Mouse (Mus musculus) neural tube, embryonic 12.5 days (tissue): ENCODE measurements at regions not wholly inside any gene's neighbourhood (a gene's known extent, or its start where the extent isn't known, plus 50 kb on each side); places are given as distances from the start of the nearest gene placed in this dataset.

Experiments
- ATAC-seq: fragments of 200-750 bp; cut with Nextera tagmentation; 2 replicates; pipeline ENCODE4 v1.8.0; 2017; ENCODE audit warnings: low read depth, mild to moderate bottlenecking, moderate TSS enrichment, moderate library complexity; ENCODE audit not compliant: low FRiP score
- H3K27ac ChIP-seq: fragments of 300-500 bp; sonication (generic); 2 replicates; pipeline ENCODE4 v1.5.1; 2016
- H3K27me3 ChIP-seq: fragments of 300-500 bp; sonication (generic); replicated peaks from 2 replicates; pipeline ENCODE4 v1.6.1; 2016; ENCODE audit warnings: mild to moderate bottlenecking
- H3K36me3 ChIP-seq: fragments of 300-500 bp; sonication (generic); 2 replicates; pipeline ENCODE4 v1.6.1; 2016; ENCODE audit warnings: mild to moderate bottlenecking
- H3K4me1 ChIP-seq: fragments of 300-500 bp; sonication (generic); 2 replicates; pipeline ENCODE4 v1.6.1; 2016
- H3K4me2 ChIP-seq: fragments of 300-500 bp; sonication (generic); replicated peaks from 2 replicates; pipeline ENCODE4 v1.6.1; 2016; ENCODE audit warnings: mild to moderate bottlenecking
- H3K4me3 ChIP-seq: fragments of 300-500 bp; sonication (generic); 2 replicates; pipeline ENCODE4 v1.5.1; 2016
- H3K9ac ChIP-seq: fragments of 300-500 bp; sonication (generic); 2 replicates; pipeline ENCODE4 v1.6.1; 2016; ENCODE audit warnings: mild to moderate bottlenecking
- H3K9me3 ChIP-seq: fragments of 300-500 bp; sonication (generic); 2 replicates; pipeline ENCODE4 v1.6.1; 2016; ENCODE audit warnings: mild to moderate bottlenecking
- WGBS: fragments of 180-500 bp; shearing (Covaris S2); methylation state at CpG from one replicate; pipeline ENCODE4 v1.1.7; 2016; 5-methylcytosine and 5-hydroxymethylcytosine counted together

DNA sequence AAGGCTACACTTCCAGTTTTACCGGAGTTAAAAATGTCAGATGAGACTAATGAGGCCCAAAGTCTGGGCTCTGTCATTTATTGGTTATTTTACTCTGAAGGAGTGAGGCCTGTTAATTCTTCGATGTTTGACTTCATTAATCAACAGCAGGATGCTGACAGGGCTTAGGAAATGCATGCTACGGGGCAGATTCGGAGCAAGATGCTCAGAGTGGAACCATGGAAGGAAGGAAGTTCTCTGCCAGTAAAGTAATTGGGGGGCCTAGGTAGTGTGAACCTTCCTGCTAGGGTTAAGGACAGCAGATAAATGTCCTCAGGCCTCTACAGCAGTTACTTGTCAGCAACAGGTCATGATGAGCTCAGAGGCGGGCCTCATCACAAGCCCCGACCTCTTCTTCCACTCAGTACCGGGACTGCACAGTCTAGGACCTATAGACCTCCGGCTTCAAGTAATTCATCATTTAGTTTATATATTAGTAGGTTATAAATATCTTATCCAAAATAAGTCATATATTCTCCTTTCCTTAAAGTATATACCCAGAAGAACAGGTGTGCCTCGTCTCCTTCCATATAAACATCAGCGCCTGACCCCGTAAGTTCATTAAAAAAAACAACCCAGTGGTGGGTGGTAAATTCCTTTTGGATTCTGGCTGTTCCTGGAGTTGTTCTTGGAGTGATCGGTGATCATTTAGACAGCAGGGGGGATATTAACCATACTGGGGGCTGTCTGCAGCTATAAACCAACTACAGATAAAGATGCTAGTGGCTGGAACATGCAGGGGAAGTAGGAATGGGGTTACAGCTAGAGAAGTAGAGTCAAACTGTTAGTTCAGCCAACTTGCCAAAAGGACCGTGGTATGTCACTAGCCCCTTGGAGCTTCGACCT is 124.9 kb upstream of the Egflam start:
- 86% methylated on average over 14 of the region's 14 CpGs for WGBS
- Histone ChIP-seq H3K4me1 (no peaks in the 10 kb centered on the region), H3K27me3 (no peaks in the 10 kb centered on the region), H3K4me3 (no peak overlapping the region), H3K4me2 (no peak overlapping the region), H3K27ac (no peak overlapping the region), H3K9ac (no peak overlapping the region), H3K36me3 (no peaks in the 10 kb centered on the region), H3K9me3 (no peaks in the 10 kb centered on the region)
- no peak for ATAC-seq

DNA sequence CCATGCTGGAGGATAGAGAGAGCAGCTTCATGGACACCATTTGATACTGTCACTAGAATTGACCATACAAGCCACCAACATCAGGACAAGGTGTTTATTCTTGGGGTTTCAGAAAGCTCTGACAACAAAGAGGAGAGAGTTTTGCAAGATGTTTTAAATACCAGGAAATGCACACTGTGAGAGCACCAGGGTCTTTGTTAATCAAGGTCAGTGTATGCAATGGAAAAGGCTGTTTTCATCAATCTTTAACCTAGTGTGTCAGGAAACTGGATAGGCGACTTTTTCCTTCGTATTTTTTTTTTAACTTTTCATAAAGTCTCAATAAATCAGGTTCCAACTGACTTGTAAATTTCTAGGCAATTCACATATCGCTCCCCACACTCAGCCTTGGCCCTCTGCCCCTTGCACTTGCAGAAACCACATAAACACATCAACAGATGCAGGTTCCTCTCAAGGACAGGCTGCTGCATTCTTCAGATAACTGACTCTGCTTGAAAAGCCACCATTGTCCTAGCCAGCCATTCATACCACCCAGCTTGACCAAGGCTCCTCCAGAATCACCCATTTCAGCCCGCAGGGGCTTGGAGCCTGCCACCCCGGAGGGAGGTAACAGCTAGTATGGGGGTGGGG is 132.9 kb upstream of the Egflam start:
- ATAC-seq = no peak
- WGBS = 6% methylated on average over 5 of the region's 5 CpGs
- H3K27me3 ChIP-seq = no peaks in the 10 kb centered on the region

DNA sequence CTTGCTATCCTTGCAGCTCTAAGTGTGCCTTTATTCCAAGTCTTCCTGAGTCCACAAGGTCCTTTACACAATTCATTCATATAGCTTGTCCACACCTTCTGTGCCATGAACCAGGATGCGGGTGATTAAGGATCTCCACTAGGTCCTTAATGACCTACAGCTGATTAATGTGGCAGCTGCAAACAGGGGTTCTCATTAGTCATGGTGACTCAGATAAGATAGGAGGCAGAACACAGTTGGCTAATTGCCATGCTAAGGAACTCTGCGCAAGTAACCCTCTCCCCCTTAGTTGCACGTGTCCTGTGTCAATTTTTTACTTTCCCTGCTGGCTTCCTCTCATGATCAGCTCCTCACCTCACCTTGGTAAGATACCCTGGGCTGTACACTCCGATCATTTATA is 139.7 kb upstream of the Egflam start:
- no peaks in the 10 kb centered on the region for H3K27me3 ChIP-seq
- ATAC-seq = no peak
- H3K9me3 ChIP-seq = no peaks in the 10 kb centered on the region
- H3K9ac ChIP-seq = no peak overlapping the region
- no peak overlapping the region for H3K27ac ChIP-seq
- no peak overlapping the region for H3K4me3 ChIP-seq
- 77% methylated on average over 4 of the region's 4 CpGs for WGBS
- H3K4me1 ChIP-seq = no peaks in the 10 kb centered on the region
- H3K4me2 ChIP-seq = no peak overlapping the region
- no peaks in the 10 kb centered on the region for H3K36me3 ChIP-seq

More for the DNA sequence above, 132.9 kb upstream of the Egflam start:
- Histone ChIP-seq H3K27ac (no peak overlapping the region), H3K4me1 (no peaks in the 10 kb centered on the region; the same call in 1 of the 2 replicates), H3K4me3 (no peak overlapping the region), H3K36me3 (no peaks in the 10 kb centered on the region), H3K9me3 (no peaks in the 10 kb centered on the region), H3K9ac (no peak overlapping the region), H3K4me2 (no peak overlapping the region)

DNA sequence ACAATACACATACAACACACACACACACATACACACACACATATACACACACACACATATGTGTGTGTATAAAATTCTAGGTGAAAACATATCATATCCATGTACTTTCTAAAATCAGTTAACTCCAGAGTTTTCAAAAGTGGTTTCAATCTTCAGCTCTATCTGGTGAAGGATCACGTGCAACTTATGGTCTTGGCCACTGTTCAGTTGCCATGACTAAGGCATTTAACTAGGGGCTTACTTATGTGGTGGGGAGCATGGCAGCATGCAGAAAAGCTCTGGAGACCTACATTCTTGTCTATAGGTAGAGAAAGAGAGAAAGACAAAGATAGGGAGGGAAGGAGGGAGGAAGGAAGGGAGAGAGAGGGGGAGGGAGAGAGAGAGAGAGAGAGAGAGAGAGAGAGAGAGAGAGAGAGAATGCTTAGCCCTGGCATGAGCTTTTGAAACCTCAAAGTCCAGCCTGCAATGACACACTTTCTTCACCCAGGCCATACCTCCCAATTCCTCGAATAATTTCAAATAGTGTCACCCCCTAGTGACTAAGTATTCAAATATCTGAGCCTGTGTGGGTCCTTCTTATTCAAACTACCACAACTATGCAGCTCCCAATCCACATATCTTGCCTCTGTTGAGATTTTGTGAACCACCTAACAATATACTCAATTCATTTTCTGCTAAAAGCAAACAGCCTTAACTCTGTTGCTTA is 155.1 kb upstream of the Egflam start:
- Histone ChIP-seq H3K27me3 (no peaks in the 10 kb centered on the region), H3K4me1 (no peaks in the 10 kb centered on the region), H3K4me3 (no peak overlapping the region), H3K9me3 (no peaks in the 10 kb centered on the region), H3K36me3 (no peaks in the 10 kb centered on the region), H3K4me2 (no peak overlapping the region), H3K27ac (no peak overlapping the region), H3K9ac (no peak overlapping the region)
- 65% methylated on average over 2 of the region's 2 CpGs for WGBS
- no peak for ATAC-seq

DNA sequence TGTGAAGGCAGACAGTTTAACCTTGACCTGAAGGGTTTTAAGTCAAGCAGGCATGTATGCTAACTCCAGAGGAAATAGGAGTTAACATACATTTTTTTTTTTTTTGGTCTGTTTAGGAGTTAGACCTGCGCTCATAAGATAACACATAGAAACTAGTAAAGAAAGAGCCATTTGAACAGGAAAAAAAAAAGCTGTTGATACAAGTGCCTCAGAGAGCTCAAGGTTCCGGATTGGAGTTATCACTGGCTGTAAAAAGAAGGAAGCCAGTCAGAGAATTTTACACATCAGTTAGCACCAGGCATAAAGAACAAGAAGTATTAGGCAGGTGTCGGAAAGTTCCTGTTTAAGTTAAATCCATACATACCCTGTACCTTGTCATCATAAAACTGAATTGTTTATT is 156.2 kb upstream of the Egflam start:
- whole genome bisulfite sequencing = 83% methylated on average over 3 of the region's 3 CpGs
- Histone ChIP-seq H3K27me3 (no peaks in the 10 kb centered on the region), H3K9ac (no peak overlapping the region), H3K4me2 (no peak overlapping the region), H3K9me3 (no peaks in the 10 kb centered on the region), H3K36me3 (no peaks in the 10 kb centered on the region), H3K4me1 (no peaks in the 10 kb centered on the region), H3K27ac (no peak overlapping the region), H3K4me3 (no peak overlapping the region)
- ATAC-seq = no peak

DNA sequence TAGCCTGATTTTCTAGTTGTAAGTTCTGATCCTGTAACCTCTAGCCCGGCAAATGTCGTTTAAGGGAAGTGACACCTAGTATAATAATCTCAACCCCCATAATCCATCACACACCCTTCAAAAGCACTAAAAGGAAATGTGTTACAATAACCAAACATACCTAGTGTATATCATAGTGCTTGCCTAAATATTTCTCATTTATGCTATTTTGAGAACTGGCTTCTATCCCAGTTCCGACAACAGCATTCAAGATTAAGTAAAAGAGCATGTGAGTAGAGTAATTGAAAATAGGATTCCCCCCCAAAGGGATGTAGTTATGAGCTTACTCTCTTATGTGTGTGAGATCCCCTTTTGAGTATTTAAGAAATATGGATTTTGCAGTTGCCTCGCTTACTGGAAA is 165.1 kb upstream of the Egflam start:
- no peak overlapping the region for H3K9ac ChIP-seq
- no peak overlapping the region for H3K27ac ChIP-seq
- H3K4me1 ChIP-seq = no peaks in the 10 kb centered on the region
- ATAC-seq = no peak
- H3K4me3 ChIP-seq = no peak overlapping the region
- no peaks in the 10 kb centered on the region for H3K27me3 ChIP-seq
- H3K36me3 ChIP-seq = no peaks in the 10 kb centered on the region
- WGBS = 92% methylated on average over 4 of the region's 4 CpGs
- no peaks in the 10 kb centered on the region for H3K9me3 ChIP-seq
- no peak overlapping the region for H3K4me2 ChIP-seq

DNA sequence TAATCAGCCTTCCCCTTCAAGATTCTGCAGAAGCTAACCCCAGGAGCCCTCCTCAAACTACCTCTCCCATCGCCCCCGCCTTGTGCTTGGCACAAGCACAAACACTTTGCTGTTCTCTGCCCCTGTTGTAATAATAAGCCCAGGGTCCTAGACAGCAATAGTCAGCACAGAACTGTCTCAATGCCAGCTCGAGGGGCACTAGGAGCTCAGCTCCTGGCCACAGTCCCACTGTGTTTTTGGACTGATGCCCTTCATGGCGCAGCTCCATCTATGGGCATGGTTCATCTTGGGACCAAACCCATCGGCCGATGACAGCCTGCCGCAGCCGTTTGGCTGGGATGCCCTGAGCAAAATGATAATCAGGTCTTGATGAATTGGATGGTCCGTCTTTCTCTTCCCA is 165.5 kb upstream of the Egflam start:
- no peaks in the 10 kb centered on the region for H3K4me1 ChIP-seq
- no peak overlapping the region for H3K9ac ChIP-seq
- 94% methylated on average over 9 of the region's 9 CpGs for WGBS
- no peak for ATAC-seq
- H3K36me3 ChIP-seq = no peaks in the 10 kb centered on the region
- H3K4me3 ChIP-seq = no peak overlapping the region
- no peaks in the 10 kb centered on the region for H3K27me3 ChIP-seq
- no peaks in the 10 kb centered on the region for H3K9me3 ChIP-seq
- H3K27ac ChIP-seq = no peak overlapping the region
- no peak overlapping the region for H3K4me2 ChIP-seq

DNA sequence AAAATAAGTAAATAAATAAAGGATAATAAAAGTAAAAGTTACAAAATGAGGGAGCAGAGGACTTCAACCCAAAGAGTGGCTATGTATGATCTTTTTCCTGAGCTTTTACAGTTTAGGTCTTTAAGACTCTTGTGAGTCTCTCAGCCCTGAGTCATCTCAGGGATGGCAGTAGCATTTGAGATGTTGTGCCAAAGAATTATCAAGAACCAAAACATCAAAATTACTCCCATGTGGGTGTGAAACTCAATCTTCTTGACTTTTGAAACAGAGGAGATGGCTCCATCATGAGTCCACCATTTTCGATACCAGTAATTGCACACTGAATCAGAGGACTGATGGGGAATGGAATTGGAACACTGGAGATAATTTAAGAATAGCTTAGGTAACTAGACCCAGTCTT is 174.0 kb upstream of the Egflam start:
- Histone ChIP-seq H3K9me3 (no peaks in the 10 kb centered on the region), H3K4me1 (no peaks in the 10 kb centered on the region), H3K9ac (no peak overlapping the region), H3K4me3 (no peak overlapping the region), H3K27ac (no peak overlapping the region), H3K27me3 (no peaks in the 10 kb centered on the region), H3K4me2 (no peak overlapping the region), H3K36me3 (no peaks in the 10 kb centered on the region)
- WGBS = 93% methylated on average over 1 of the region's 1 CpGs
- no peak for ATAC-seq

DNA sequence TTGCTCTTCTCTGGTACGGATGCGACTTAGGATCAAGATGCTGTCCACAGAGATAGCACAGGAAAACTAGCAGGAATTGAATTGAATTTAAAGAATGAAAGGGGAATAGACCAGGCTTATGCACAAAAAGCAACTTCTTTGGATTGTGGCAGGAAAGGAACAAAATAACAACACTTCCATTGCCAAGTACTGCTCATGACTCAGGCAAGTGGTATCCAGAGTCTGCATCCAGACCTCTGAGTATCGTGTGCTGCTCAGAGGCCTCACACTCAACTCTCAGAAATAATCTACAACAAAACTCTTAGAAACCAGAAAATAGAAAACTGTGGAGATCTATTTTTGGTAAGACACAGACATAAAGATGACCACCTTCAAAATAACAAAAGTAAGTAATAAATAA is 176.1 kb upstream of the Egflam start:
- no peak overlapping the region for H3K4me3 ChIP-seq
- no peaks in the 10 kb centered on the region for H3K27me3 ChIP-seq

DNA sequence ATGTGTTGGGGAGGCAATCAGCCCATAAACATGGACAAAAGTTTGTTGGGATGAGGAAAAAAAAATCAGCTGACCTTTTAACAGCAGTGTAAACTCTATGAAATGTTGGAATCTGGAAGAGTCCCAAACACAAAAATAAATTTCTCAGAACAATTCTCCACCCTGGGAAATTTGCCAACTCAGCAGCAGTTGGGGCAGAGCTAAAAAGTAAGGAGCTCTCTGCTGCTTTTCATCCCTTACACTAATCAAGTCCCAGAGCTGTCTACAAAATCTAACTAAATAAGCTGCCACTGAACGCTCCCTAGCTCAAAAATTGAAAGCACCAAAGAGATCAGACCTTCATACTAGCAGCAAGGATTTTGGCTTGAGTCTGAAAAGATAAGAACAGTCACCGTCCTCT is 176.6 kb upstream of the Egflam start:
- Histone ChIP-seq H3K4me2 (no peak overlapping the region), H3K9ac (no peak overlapping the region), H3K4me1 (no peaks in the 10 kb centered on the region), H3K9me3 (no peaks in the 10 kb centered on the region), H3K36me3 (no peaks in the 10 kb centered on the region), H3K27ac (no peak overlapping the region), H3K4me3 (no peak overlapping the region), H3K27me3 (no peaks in the 10 kb centered on the region)
- ATAC-seq = no peak
- WGBS = 92% methylated on average over 2 of the region's 2 CpGs

More for the DNA sequence above, 176.1 kb upstream of the Egflam start:
- Histone ChIP-seq H3K9ac (no peak overlapping the region), H3K4me2 (no peak overlapping the region), H3K9me3 (no peaks in the 10 kb centered on the region), H3K36me3 (no peaks in the 10 kb centered on the region), H3K27ac (no peak overlapping the region), H3K4me1 (no peaks in the 10 kb centered on the region)
- WGBS = 89% methylated on average over 3 of the region's 3 CpGs
- no peak for ATAC-seq

DNA sequence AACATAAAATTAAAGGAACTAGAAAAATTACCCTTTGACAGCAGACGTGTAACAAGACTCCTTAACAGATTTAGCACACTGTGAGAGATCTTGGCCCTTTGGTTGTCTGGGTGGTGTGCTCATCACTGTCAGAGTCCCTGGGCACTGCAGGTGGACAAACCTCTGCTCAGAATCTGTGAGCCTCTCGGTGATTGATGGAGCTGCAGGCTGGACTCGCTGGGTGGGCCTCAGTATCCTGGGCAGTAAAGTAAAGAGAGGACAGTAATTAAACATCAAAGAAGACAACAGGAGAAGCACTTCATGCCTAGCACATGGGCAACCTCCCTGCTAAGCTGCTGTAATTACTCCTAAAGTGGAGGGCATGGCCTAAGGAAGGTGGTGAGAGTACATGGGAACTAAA is 180.2 kb upstream of the Egflam start:
- ATAC-seq = no peak
- Histone ChIP-seq H3K27me3 (no peaks in the 10 kb centered on the region), H3K9me3 (no peaks in the 10 kb centered on the region), H3K9ac (no peak overlapping the region), H3K4me1 (no peaks in the 10 kb centered on the region), H3K4me3 (no peak overlapping the region), H3K36me3 (no peaks in the 10 kb centered on the region), H3K4me2 (no peak overlapping the region), H3K27ac (no peak overlapping the region)
- 9% methylated on average over 3 of the region's 3 CpGs for WGBS

DNA sequence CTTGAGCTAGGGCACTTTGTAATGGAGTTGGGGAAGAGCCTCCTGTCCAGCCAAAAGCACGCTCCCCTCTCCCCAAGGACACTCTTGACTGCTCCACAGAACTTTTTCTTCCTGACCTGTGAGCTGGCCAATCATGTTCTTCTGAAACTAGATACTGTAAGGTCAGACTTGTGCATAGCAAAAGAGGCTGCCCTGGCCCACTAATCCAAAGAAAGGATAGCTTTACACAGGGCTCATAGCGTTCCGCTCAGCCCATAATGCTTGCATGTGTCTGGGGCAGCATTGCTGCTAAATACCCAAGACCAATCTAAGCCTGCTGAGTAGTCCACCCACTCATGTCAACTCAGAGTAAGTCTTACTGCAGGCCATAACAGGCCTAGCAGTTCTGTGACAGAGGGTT is 189.0 kb upstream of the Egflam start:
- no peak overlapping the region for H3K27ac ChIP-seq
- no peak overlapping the region for H3K4me2 ChIP-seq
- no peak for ATAC-seq
- H3K36me3 ChIP-seq = no peaks in the 10 kb centered on the region
- WGBS = 94% methylated on average over 3 of the region's 3 CpGs
- H3K4me3 ChIP-seq = no peak overlapping the region
- no peak overlapping the region for H3K9ac ChIP-seq
- H3K9me3 ChIP-seq = no peaks in the 10 kb centered on the region
- no peaks in the 10 kb centered on the region for H3K27me3 ChIP-seq
- H3K4me1 ChIP-seq = no peaks in the 10 kb centered on the region
